10 mouse cellular contexts compared by ENCODE assay signal in genomic region chr11:110942695-110943135, GRCm38 (mm10). TPM values are rescaled to one million over a fixed set of nuclear protein-coding genes. Genes with fewer than 3 reads are reported as not detected.
A peak's percentile ranks its signal among the peaks of the same experiment; 100 is the strongest.
DNase-seq lines count a peak whose midpoint lies in the region; ATAC-seq lines count a peak whose summit lies in the region.
"Had no signal": no experiment of that assay in that cellular context is flagged by ENCODE, and none has a peak within 500 bp of the region (broad histone marks: within the 10 kb centered on the region; RNA-seq: fewer than 3 reads in every experiment).

No protein-coding gene starts in this region.

- H3K27me3 ChIP-seq in heart, embryonic 16.5 days (ENCODE audit: control insufficient read depth, insufficient read depth, low read length) = no peaks in the 10 kb centered on the region

- H3K9me3 ChIP-seq in heart, embryonic 16.5 days (replicated peaks; ENCODE audit: control insufficient read depth, low read length) = no peaks in the 10 kb centered on the region

- WGBS in heart, embryonic 16.5 days = 19% methylated on average over 6 of the region's 6 CpGs

- H3K4me3 ChIP-seq in heart, embryonic 16.5 days (ENCODE audit: low read length) = no peak overlapping the region

- H3K4me1 ChIP-seq in heart, embryonic 16.5 days (ENCODE audit: control insufficient read depth, insufficient read depth, low read length) = peaks cover 7% of the 10 kb centered on the region; the same call in 1 of the 2 replicates

- H3K9ac ChIP-seq in heart, embryonic 16.5 days (ENCODE audit: low read length) = no peak overlapping the region

- ATAC-seq in heart, embryonic 16.5 days (replicated peaks; ENCODE audit: extremely low read depth, insufficient read depth, low FRiP score) = 0 out of 2 replicates have a peak, but pooled peaks have one; percentile 32
- no peak for ATAC-seq in cerebellum, adult (ENCODE audit: insufficient number of reproducible peaks, low FRiP score, low TSS enrichment)
- ATAC-seq in granulocyte monocyte progenitor cell, adult 5-6 weeks (replicated peaks; ENCODE audit: poor library complexity, severe bottlenecking) = no peak

- H3K36me3 ChIP-seq in heart, embryonic 16.5 days (ENCODE audit: control insufficient read depth, insufficient read depth) = no peaks in the 10 kb centered on the region

- no peak overlapping the region for H3K4me2 ChIP-seq in heart, embryonic 16.5 days (ENCODE audit: low read depth, low read length)

- DNase-seq in gastrocnemius, postnatal 14 days = peak; percentile 7
- no peak for DNase-seq in gastrocnemius, postnatal 25 days
- peak; percentile 23 for DNase-seq in adrenal gland, postnatal 10 days
- DNase-seq in lung, postnatal 14 days = peak; percentile 3
- no peak for DNase-seq in layer of hippocampus, adult 18-20 months (ENCODE audit: low spot score in 2 of 2)
- DNase-seq: cerebellum, adult 9-10 months had no signal

- no peak overlapping the region for H3K27ac ChIP-seq in heart, embryonic 16.5 days (ENCODE audit: low read length)

- intact Hi-C loops in gastrocnemius, postnatal 14 days (cut with DNase I; ENCODE audit: low total_unique reads) = no loop called here

RNA-seq across cellular contexts. Expression of gene Kcnj16, which starts 25.1 kb away (rescaled TPM):
- total RNA-seq in gastrocnemius, postnatal 14 days (2021) = not detected
- total RNA-seq in gastrocnemius, postnatal 25 days (2021) = not detected
- total RNA-seq in adrenal gland, postnatal 10 days (2021) = under 1 TPM; 0.45 to 0.48 TPM
- polyA plus RNA-seq in heart, embryonic 16.5 days (2015; fragmentation: Nextera tagmentation; extraction: Ambion mirVana) = not detected in 2 replicates
- total RNA-seq in layer of hippocampus, adult 18-20 months (2021) = 10 to 100 TPM; 18.9 to 22.0 TPM
- total RNA-seq in granulocyte monocyte progenitor cell, adult 5-6 weeks (2014; fragmentation: Nextera tagmentation) = not detected in 2 replicates
- not detected in 2 replicates for total RNA-seq in granulocyte monocyte progenitor cell, adult 5-6 weeks (2017)
- polyA plus RNA-seq: limb, embryonic 14.5 days had no signal

Comparison
In these comparisons a context has a peak if more than half of its experiments do, and no peak if none do; other contexts are left out.
1. DNase-seq: peak in gastrocnemius, postnatal 14 days (single experiment), adrenal gland, postnatal 10 days (single experiment) and lung, postnatal 14 days (single experiment); none in gastrocnemius, postnatal 25 days (single experiment) and layer of hippocampus, adult 18-20 months (0 of 2).
2. RNA of gene Kcnj16, which starts 25.1 kb away (total RNA-seq): 18.9 to 22.0 TPM in layer of hippocampus, adult 18-20 months; 0.45 to 0.48 TPM in adrenal gland, postnatal 10 days, not detected in gastrocnemius, postnatal 14 days, not detected in gastrocnemius, postnatal 25 days and not detected in granulocyte monocyte progenitor cell, adult 5-6 weeks; every median in the first group is over 10 times any median in the second.